18 mouse cellular contexts compared by ENCODE assay signal in genomic region chr11:3572181-3572580, GRCm38 (mm10). TPM values are rescaled to one million over a fixed set of nuclear protein-coding genes. Genes with fewer than 3 reads are reported as not detected.
DNase-seq lines count a peak whose midpoint lies in the region; ATAC-seq and TF ChIP-seq lines count a peak whose summit lies in the region.
"Had no signal": no experiment of that assay in that cellular context is flagged by ENCODE, and none has a peak within 500 bp of the region (broad histone marks: within the 10 kb centered on the region; RNA-seq: fewer than 3 reads in every experiment).

No protein-coding gene starts in this region.

- peaks cover 27% of the 10 kb centered on the region for H3K4me1 ChIP-seq in heart, adult 2 months (ENCODE audit: control insufficient read depth, insufficient read depth, low read length)
- H3K4me1 ChIP-seq in kidney, adult 2 months (ENCODE audit: control insufficient read depth, insufficient read depth, low read length) = peaks cover 16% of the 10 kb centered on the region
- peaks cover 31% of the 10 kb centered on the region for H3K4me1 ChIP-seq in lung, embryonic 16.5 days (replicated peaks; ENCODE audit: control insufficient read depth, insufficient read depth, low read length)
- H3K4me1 ChIP-seq in stomach, embryonic 15.5 days = peaks cover 27% of the 10 kb centered on the region

- no peak overlapping the region for H3K4me3 ChIP-seq in heart, adult 2 months
- H3K4me3 ChIP-seq in kidney, adult 2 months (ENCODE audit: insufficient read depth, low read depth, low read length) = no peak overlapping the region
- no peak overlapping the region for H3K4me3 ChIP-seq in lung, embryonic 16.5 days (ENCODE audit: low read length)
- H3K4me3 ChIP-seq in stomach, embryonic 15.5 days (replicated peaks) = no peak overlapping the region
- H3K4me3 ChIP-seq: midbrain, embryonic 13.5 days; myocyte had no signal

- intact Hi-C loops in heart, adult 2 months (cut with DNase I) = no loop called here
- intact Hi-C loops in heart, postnatal 10 days (cut with DNase I) = no loop called here

- no peak for TF ChIP-seq CTCF in heart, adult 2 months (IDR thresholded peaks at IDR 0.05)
- no peak for TF ChIP-seq CTCF in kidney, adult 2 months (conservative IDR thresholded peaks at IDR 0.05; ENCODE audit: insufficient read depth, insufficient read length, low read depth, low read length)

- H3K9ac ChIP-seq in heart, adult 2 months (ENCODE audit: low read depth, low read length) = no peak overlapping the region
- no peak overlapping the region for H3K9ac ChIP-seq in lung, embryonic 16.5 days (ENCODE audit: low read length)
- no peak overlapping the region for H3K9ac ChIP-seq in stomach, embryonic 15.5 days
- H3K9ac ChIP-seq: liver, embryonic 14.5 days had no signal

- no peak for ATAC-seq in lung, embryonic 16.5 days (ENCODE audit: low read depth)
- ATAC-seq in stomach, embryonic 15.5 days (ENCODE audit: insufficient read depth, low FRiP score, low read depth) = no peak
- ATAC-seq in CD4-positive, CD25-positive, alpha-beta regulatory T cell, adult 4 months = no peak
- ATAC-seq: midbrain, embryonic 13.5 days had no signal

- H3K36me3 ChIP-seq in heart, adult 2 months (ENCODE audit: control insufficient read depth, insufficient read depth, low read length) = peaks cover 3% of the 10 kb centered on the region
- no peaks in the 10 kb centered on the region for H3K36me3 ChIP-seq in kidney, adult 2 months (ENCODE audit: control insufficient read depth, insufficient read depth, low read length)
- no peaks in the 10 kb centered on the region for H3K36me3 ChIP-seq in lung, embryonic 16.5 days (ENCODE audit: control insufficient read depth, insufficient read depth, low read length)
- no peaks in the 10 kb centered on the region for H3K36me3 ChIP-seq in stomach, embryonic 15.5 days
- H3K36me3 ChIP-seq: midbrain, embryonic 13.5 days had no signal

- no peaks in the 10 kb centered on the region for H3K79me2 ChIP-seq in heart, adult 2 months (replicated peaks; ENCODE audit: control insufficient read depth, insufficient read depth, low read length)

- peak in 1 of 2 experiments; percentile 30 for DNase-seq in heart, adult 2 months
- DNase-seq in heart, postnatal 10 days = no peak
- no peak for DNase-seq in kidney, adult 2 months
- no peak for DNase-seq in kidney, postnatal 14 days
- DNase-seq in lung, postnatal 36 days = no peak
- DNase-seq: adrenal gland, adult 8-10 months; cerebellum, adult 11 months; cerebellum, postnatal 14 days; embryo, embryonic 11 days; gastrocnemius, postnatal 25 days; left cerebral cortex, postnatal 4 days; retina, postnatal 1 day had no signal

- TF ChIP-seq EP300 in heart, adult 2 months (IDR thresholded peaks at IDR 0.05; ENCODE audit: insufficient read depth, low read depth, low read length) = no peak

- no peaks in the 10 kb centered on the region for H3K9me3 ChIP-seq in lung, embryonic 16.5 days (ENCODE audit: control insufficient read depth, low read length)
- no peaks in the 10 kb centered on the region for H3K9me3 ChIP-seq in stomach, embryonic 15.5 days
- H3K9me3 ChIP-seq: midbrain, embryonic 13.5 days had no signal

- WGBS in heart, adult 2 months = 53% methylated on average over 6 of the region's 6 CpGs
- WGBS in kidney, adult 2 months = 53% methylated on average over 6 of the region's 6 CpGs
- 75% methylated on average over 6 of the region's 6 CpGs for WGBS in lung, embryonic 16.5 days
- 84% methylated on average over 6 of the region's 6 CpGs for WGBS in stomach, embryonic 15.5 days

- H3K27ac ChIP-seq in heart, adult 2 months = peak overlapping the region; percentile 88
- H3K27ac ChIP-seq in kidney, adult 2 months (ENCODE audit: insufficient read depth, low read depth, low read length) = peak overlapping the region; percentile 96
- peak overlapping the region; percentile 95 for H3K27ac ChIP-seq in lung, embryonic 16.5 days (ENCODE audit: low read length)
- H3K27ac ChIP-seq in stomach, embryonic 15.5 days = peak overlapping the region; percentile 86; the same call in 1 of the 2 replicates
- H3K27ac ChIP-seq: liver, embryonic 14.5 days; midbrain, embryonic 13.5 days had no signal

- TF ChIP-seq POLR2A in heart, adult 2 months (IDR thresholded peaks at IDR 0.05; ENCODE audit: insufficient read depth, low read depth, low read length) = no peak
- no peak for TF ChIP-seq POLR2A in kidney, adult 2 months (IDR thresholded peaks at IDR 0.05; ENCODE audit: low read depth, low read length)

- no peak overlapping the region for H3K4me2 ChIP-seq in lung, embryonic 16.5 days (ENCODE audit: low read depth, low read length)
- H3K4me2 ChIP-seq in stomach, embryonic 15.5 days = no peak overlapping the region
- H3K4me2 ChIP-seq: midbrain, embryonic 13.5 days had no signal

- H3K27me3 ChIP-seq in heart, adult 2 months (ENCODE audit: control insufficient read depth, insufficient read depth, low read length) = no peaks in the 10 kb centered on the region
- no peaks in the 10 kb centered on the region for H3K27me3 ChIP-seq in kidney, adult 2 months (replicated peaks; ENCODE audit: control insufficient read depth, insufficient read depth, low read length)
- H3K27me3 ChIP-seq in lung, embryonic 16.5 days (ENCODE audit: control insufficient read depth, insufficient read depth, low read depth, low read length) = no peaks in the 10 kb centered on the region
- no peaks in the 10 kb centered on the region for H3K27me3 ChIP-seq in stomach, embryonic 15.5 days (replicated peaks)
- H3K27me3 ChIP-seq: midbrain, embryonic 13.5 days had no signal

RNA-seq across cellular contexts. Expression of gene Smtn, which starts 31.8 kb away (rescaled TPM):
- 100 to 1,000 TPM; 137 to 154 TPM for total RNA-seq in heart, adult 2 months (2021)
- 159 and 167 TPM in 2 replicates for polyA plus RNA-seq in heart, adult 2 months (2012; rRNA removed)
- total RNA-seq in heart, postnatal 10 days (2021) = 100 to 1,000 TPM; 210 to 215 TPM
- polyA plus RNA-seq in kidney, adult 2 months (2012; rRNA removed) = 52.3 and 57.2 TPM in 2 replicates
- polyA plus RNA-seq in lung, embryonic 16.5 days (2015; fragmentation: Nextera tagmentation; extraction: Ambion mirVana) = 110 and 121 TPM in 2 replicates
- polyA plus RNA-seq in stomach, embryonic 15.5 days (2015; fragmentation: Nextera tagmentation; extraction: Ambion mirVana) = 97.9 and 105 TPM in 2 replicates
- under 1 TPM; 0.16 to 0.65 TPM for polyA plus RNA-seq in CD4-positive, CD25-positive, alpha-beta regulatory T cell, adult 4 months (2017; shearing (Covaris generic))

RNA-seq across cellular contexts. Expression of gene Selenom, which starts 57.7 kb away (rescaled TPM):
- total RNA-seq in heart, adult 2 months (2021) = 10 to 100 TPM; 41.7 to 42.8 TPM
- polyA plus RNA-seq in heart, adult 2 months (2012; rRNA removed) = 67.8 and 78.3 TPM in 2 replicates
- 10 to 100 TPM; 57.2 to 57.3 TPM for total RNA-seq in heart, postnatal 10 days (2021)
- 136 and 163 TPM in 2 replicates for polyA plus RNA-seq in kidney, adult 2 months (2012; rRNA removed)
- polyA plus RNA-seq in lung, embryonic 16.5 days (2015; fragmentation: Nextera tagmentation; extraction: Ambion mirVana) = 110 and 116 TPM in 2 replicates
- 125 and 131 TPM in 2 replicates for polyA plus RNA-seq in stomach, embryonic 15.5 days (2015; fragmentation: Nextera tagmentation; extraction: Ambion mirVana)
- 1 to 10 TPM; 7.6 to 8.9 TPM for polyA plus RNA-seq in CD4-positive, CD25-positive, alpha-beta regulatory T cell, adult 4 months (2017; shearing (Covaris generic))

Comparison
In these comparisons a context has a peak if more than half of its experiments do, and no peak if none do; other contexts are left out.
1. RNA of gene Smtn, which starts 31.8 kb away (polyA plus RNA-seq): 159 to 167 TPM in heart, adult 2 months, 110 to 121 TPM in lung, embryonic 16.5 days, 97.9 to 105 TPM in stomach, embryonic 15.5 days and 52.3 to 57.2 TPM in kidney, adult 2 months; 0.16 to 0.65 TPM in CD4-positive, CD25-positive, alpha-beta regulatory T cell, adult 4 months; every median in the first group is over 10 times any median in the second.
2. Peak in every context shown above with its lines, with median percentiles within 50 percentile points of each other: H3K27ac ChIP-seq.